13 mouse cellular contexts compared by ENCODE assay signal in genomic region chr8:102726206-102726935, GRCm38 (mm10). TPM values are rescaled to one million over a fixed set of nuclear protein-coding genes. Genes with fewer than 3 reads are reported as not detected.
DNase-seq lines count a peak whose midpoint lies in the region; ATAC-seq lines count a peak whose summit lies in the region.
"Had no signal": no experiment of that assay in that cellular context is flagged by ENCODE, and none has a peak within 500 bp of the region (broad histone marks: within the 10 kb centered on the region; RNA-seq: fewer than 3 reads in every experiment).

No protein-coding gene starts in this region.

- peaks cover 15% of the 10 kb centered on the region for H3K36me3 ChIP-seq in embryonic facial prominence, embryonic 10.5 days (replicated peaks)
- no peaks in the 10 kb centered on the region for H3K36me3 ChIP-seq in hindbrain, embryonic 13.5 days
- H3K36me3 ChIP-seq: G1E; limb, embryonic 15.5 days had no signal

- DNase-seq in cerebellum, adult 9-10 months: peak; percentile 7
- no peak for DNase-seq in cerebellum, adult 11-12 months
- DNase-seq in embryonic facial prominence, embryonic 10.5 days (ENCODE audit: low spot score): peak; percentile 29
- peak; percentile 38 for DNase-seq in neural tube, embryonic 10.5 days (ENCODE audit: extremely low spot score, low spot score)
- no peak for DNase-seq in adrenal gland, postnatal 10 days
- DNase-seq in left cerebral cortex, adult 18-20 months (ENCODE audit: low spot score in 2 of 2): no peak
- DNase-seq in right cerebral cortex, adult 2 months (ENCODE audit: low spot score in 2 of 2): no peak
- DNase-seq: heart, postnatal 4 days; thymus, postnatal 36 days had no signal

- ATAC-seq in hindbrain, embryonic 13.5 days (ENCODE audit: low FRiP score): peak; percentile 93

- WGBS in embryonic facial prominence, embryonic 10.5 days: 45% methylated on average over 10 of the region's 10 CpGs
- 17% methylated on average over 10 of the region's 10 CpGs for WGBS in hindbrain, embryonic 13.5 days

- peak overlapping the region; percentile 27; the same call in 1 of the 2 replicates for H3K4me2 ChIP-seq in hindbrain, embryonic 13.5 days
- H3K4me2 ChIP-seq: limb, embryonic 15.5 days had no signal

- no peak overlapping the region for H3K9ac ChIP-seq in hindbrain, embryonic 13.5 days
- H3K9ac ChIP-seq: limb, embryonic 15.5 days had no signal

- no peaks in the 10 kb centered on the region for H3K27me3 ChIP-seq in embryonic facial prominence, embryonic 10.5 days (replicated peaks; ENCODE audit: low read depth, poor library complexity, severe bottlenecking)
- H3K27me3 ChIP-seq in hindbrain, embryonic 13.5 days: no peaks in the 10 kb centered on the region
- H3K27me3 ChIP-seq: limb, embryonic 15.5 days had no signal

- no peak overlapping the region for H3K4me3 ChIP-seq in embryonic facial prominence, embryonic 10.5 days
- H3K4me3 ChIP-seq in hindbrain, embryonic 13.5 days: no peak overlapping the region
- H3K4me3 ChIP-seq: limb, embryonic 15.5 days had no signal

- H3K27ac ChIP-seq in embryonic facial prominence, embryonic 10.5 days (replicated peaks): no peak overlapping the region
- no peak overlapping the region; the same call in 1 of the 2 replicates for H3K27ac ChIP-seq in hindbrain, embryonic 13.5 days
- H3K27ac ChIP-seq: limb, embryonic 15.5 days; macrophage had no signal

- peaks cover 14% of the 10 kb centered on the region for H3K4me1 ChIP-seq in embryonic facial prominence, embryonic 10.5 days
- peaks cover 16% of the 10 kb centered on the region for H3K4me1 ChIP-seq in hindbrain, embryonic 13.5 days (replicated peaks)
- H3K4me1 ChIP-seq: limb, embryonic 15.5 days had no signal

- no peaks in the 10 kb centered on the region for H3K9me3 ChIP-seq in embryonic facial prominence, embryonic 10.5 days
- no peaks in the 10 kb centered on the region for H3K9me3 ChIP-seq in hindbrain, embryonic 13.5 days
- H3K9me3 ChIP-seq: limb, embryonic 15.5 days had no signal

RNA-seq across cellular contexts. Expression of gene Cdh11, which starts 59.1 kb away (rescaled TPM):
- polyA plus RNA-seq in embryonic facial prominence, embryonic 10.5 days (2016; fragmentation: Nextera tagmentation; extraction: Ambion mirVana): 82.9 and 103 TPM in 2 replicates
- polyA plus RNA-seq in hindbrain, embryonic 13.5 days (2015; fragmentation: Nextera tagmentation; extraction: Ambion mirVana): 34.9 and 41.3 TPM in 2 replicates
- total RNA-seq in adrenal gland, postnatal 10 days (2021): 10 to 100 TPM; 28.0 to 28.6 TPM
- 10 to 100 TPM; 48.1 to 56.3 TPM for total RNA-seq in left cerebral cortex, adult 18-20 months (2021)
- polyA plus RNA-seq: G1E had no signal

Comparison
In these comparisons a context has a peak if more than half of its experiments do, and no peak if none do; other contexts are left out.
1. DNase-seq: peak in cerebellum, adult 9-10 months (single experiment), embryonic facial prominence, embryonic 10.5 days (single experiment) and neural tube, embryonic 10.5 days (single experiment); none in cerebellum, adult 11-12 months (single experiment), adrenal gland, postnatal 10 days (single experiment), left cerebral cortex, adult 18-20 months (0 of 2) and right cerebral cortex, adult 2 months (0 of 2).